Mouse (Mus musculus): Measurements from ENCODE around the gene Pax9. TPM values are rescaled to one million over a fixed set of nuclear protein-coding genes. Genes with fewer than 3 reads are reported as not detected.

The Pax9 gene
- total RNA-seq, 1 experiment from 2014 or later, result not detected

GRCm38 (mm10) chr12:56696174-56697010, 4.8 kb downstream of the Pax9 start:
- no peak for ATAC-seq (replicated peaks; ENCODE audit: insufficient number of reproducible peaks, low FRiP score, low TSS enrichment, poor library complexity, severe bottlenecking)

GRCm38 (mm10) chr12:56697011-56697740, 5.6 kb downstream of the Pax9 start:
- ATAC-seq (replicated peaks; ENCODE audit: insufficient number of reproducible peaks, low FRiP score, low TSS enrichment, poor library complexity, severe bottlenecking), result no peak

GRCm38 (mm10) chr12:56697785-56698184, 6.2 kb downstream of the Pax9 start:
- ATAC-seq (replicated peaks; ENCODE audit: insufficient number of reproducible peaks, low FRiP score, low TSS enrichment, poor library complexity, severe bottlenecking), result no peak

- ATAC-seq (replicated peaks; ENCODE audit: insufficient number of reproducible peaks, low FRiP score, low TSS enrichment, poor library complexity, severe bottlenecking), result no peak
Measured at GRCm38 (mm10) chr12:56698191-56698980, 6.8 kb downstream of the Pax9 start.

- no peak for ATAC-seq (replicated peaks; ENCODE audit: insufficient number of reproducible peaks, low FRiP score, low TSS enrichment, poor library complexity, severe bottlenecking)
Measured at GRCm38 (mm10) chr12:56699351-56699750, 7.8 kb downstream of the Pax9 start.

- no peak for ATAC-seq (replicated peaks; ENCODE audit: insufficient number of reproducible peaks, low FRiP score, low TSS enrichment, poor library complexity, severe bottlenecking)
Measured at GRCm38 (mm10) chr12:56699915-56700900, 8.6 kb downstream of the Pax9 start.

- no peak for ATAC-seq (replicated peaks; ENCODE audit: insufficient number of reproducible peaks, low FRiP score, low TSS enrichment, poor library complexity, severe bottlenecking)
Measured at GRCm38 (mm10) chr12:56701004-56701403, 9.4 kb downstream of the Pax9 start.

GRCm38 (mm10) chr12:56717971-56718706, 26.6 kb downstream of the Pax9 start:
- no peak for ATAC-seq (replicated peaks; ENCODE audit: insufficient number of reproducible peaks, low FRiP score, low TSS enrichment, poor library complexity, severe bottlenecking)

GRCm38 (mm10) chr12:56718707-56719051, 27.1 kb downstream of the Pax9 start:
- no peak for ATAC-seq (replicated peaks; ENCODE audit: insufficient number of reproducible peaks, low FRiP score, low TSS enrichment, poor library complexity, severe bottlenecking)

GRCm38 (mm10) chr12:56727631-56728030, 36.1 kb downstream of the Pax9 start:
- no peak for ATAC-seq (replicated peaks; ENCODE audit: insufficient number of reproducible peaks, low FRiP score, low TSS enrichment, poor library complexity, severe bottlenecking)

GRCm38 (mm10) chr12:56737104-56737503, 45.5 kb downstream of the Pax9 start:
- no peak for ATAC-seq (replicated peaks; ENCODE audit: insufficient number of reproducible peaks, low FRiP score, low TSS enrichment, poor library complexity, severe bottlenecking)

Other genes with a start within 250 kb of the Pax9 start
- not detected in 3 replicates for gene Nkx2-1, start 154.9 kb upstream of the Pax9 start, total RNA-seq (2017)
- gene Nkx2-9, start 78.5 kb upstream of the Pax9 start, total RNA-seq (2017), result not detected in 3 replicates

Data from monocyte, adult 5-6 weeks (primary cell).